Mouse (Mus musculus) MN1 (cell line): ENCODE measurements at regions not wholly inside any gene's neighbourhood (a gene's known extent, or its start where the extent isn't known, plus 50 kb on each side); places are given as distances from the start of the nearest gene placed in this dataset.

Experiments used
- DNase-seq: peaks from one replicate; pipeline ENCODE4 v3.0.0-alpha.2; 2016; ENCODE audit warnings: low spot score

- no peak for DNase-seq
Observed at GRCm38 (mm10) chr6:141141016-141141415, 108.1 kb upstream of the Pde3a start.

DNA sequence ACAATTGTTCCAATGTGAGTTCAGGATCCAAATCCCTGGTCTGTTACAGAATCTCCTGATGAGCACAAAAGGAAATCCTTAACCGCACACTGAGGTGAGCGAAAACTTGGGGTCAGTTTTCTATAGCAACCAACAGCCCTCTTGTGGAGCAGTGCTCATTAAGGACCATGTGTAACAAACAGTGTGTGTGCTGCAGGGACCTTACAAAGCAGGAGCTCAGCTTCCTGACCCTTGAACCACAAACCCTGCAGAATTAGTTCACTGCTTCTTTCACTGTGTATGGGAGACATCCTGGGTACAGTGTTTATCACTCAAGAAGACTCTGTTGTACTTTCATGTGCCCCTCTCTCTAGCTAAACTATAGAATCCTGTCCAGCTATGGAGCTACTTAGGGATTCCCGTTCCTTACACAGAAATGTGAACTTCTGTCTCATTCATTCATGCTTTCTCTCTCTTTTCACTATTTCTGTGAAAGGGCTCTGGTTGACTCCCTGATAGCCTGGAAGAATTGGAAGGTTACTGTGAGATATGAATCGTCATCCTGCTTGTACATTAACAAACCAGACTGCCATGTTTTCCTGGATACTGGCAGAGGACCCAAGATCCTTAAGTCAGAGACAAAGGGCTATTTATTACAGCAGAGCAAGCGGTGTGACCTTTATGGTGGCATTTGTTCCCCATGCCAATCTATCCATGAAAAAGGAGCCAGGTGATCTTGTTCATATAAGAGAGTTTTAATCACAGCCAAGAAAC lies 100.5 kb upstream of the Pde3a start:
- no peak for DNase-seq

GRCm38 (mm10) chr6:141149170-141149917 lies 99.7 kb upstream of the Pde3a start:
- DNase-seq: no peak

- DNase-seq: no peak
Observed at GRCm38 (mm10) chr6:141159326-141159725, 89.7 kb upstream of the Pde3a start.

GRCm38 (mm10) chr6:141161626-141162233 lies 87.3 kb upstream of the Pde3a start:
- DNase-seq: no peak

GRCm38 (mm10) chr6:141167270-141167669 lies 81.8 kb upstream of the Pde3a start:
- no peak for DNase-seq

DNA sequence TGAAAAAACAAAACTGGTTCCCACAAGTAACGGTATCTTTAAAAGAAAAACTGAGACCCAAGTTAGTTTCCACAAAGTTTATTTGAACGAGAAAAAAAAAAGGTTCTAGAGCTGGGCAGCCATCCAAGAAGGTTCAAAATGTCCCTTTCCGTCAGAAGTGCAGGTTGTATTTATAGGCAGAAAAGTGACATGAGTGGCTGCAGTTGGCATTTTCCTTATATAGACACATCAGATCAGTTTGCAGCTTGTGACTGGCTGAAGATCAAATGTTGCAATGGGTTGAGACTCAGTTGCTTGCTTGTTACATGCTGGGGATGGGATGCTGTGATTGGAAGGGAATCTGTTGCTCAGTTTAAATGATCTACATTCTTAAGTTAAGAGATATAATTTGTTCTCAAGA lies 80.7 kb upstream of the Pde3a start:
- no peak for DNase-seq

- DNase-seq: no peak
Observed at GRCm38 (mm10) chr6:141183782-141184181, 65.3 kb upstream of the Pde3a start.

DNA sequence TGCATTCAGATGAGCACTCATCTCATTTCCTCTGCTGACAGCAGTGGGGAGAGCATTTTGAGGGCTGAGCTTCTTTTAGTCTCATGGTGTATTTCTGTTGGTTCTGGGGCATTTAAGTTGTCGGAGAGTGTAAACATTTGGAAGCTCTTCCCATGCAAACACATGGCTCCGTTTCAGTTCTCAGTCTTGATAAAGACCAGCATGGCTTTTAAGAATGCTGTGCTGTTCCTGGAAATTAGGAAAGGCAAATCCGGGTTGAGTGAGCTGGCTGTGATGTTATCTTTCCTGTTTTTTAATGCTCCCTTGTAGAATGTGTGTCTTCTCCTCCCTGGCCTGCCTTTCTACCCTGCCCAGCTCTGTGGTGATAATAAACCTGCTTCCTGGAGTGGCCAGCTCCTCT lies 61.0 kb upstream of the Pde3a start:
- DNase-seq: peak; percentile 57

DNA sequence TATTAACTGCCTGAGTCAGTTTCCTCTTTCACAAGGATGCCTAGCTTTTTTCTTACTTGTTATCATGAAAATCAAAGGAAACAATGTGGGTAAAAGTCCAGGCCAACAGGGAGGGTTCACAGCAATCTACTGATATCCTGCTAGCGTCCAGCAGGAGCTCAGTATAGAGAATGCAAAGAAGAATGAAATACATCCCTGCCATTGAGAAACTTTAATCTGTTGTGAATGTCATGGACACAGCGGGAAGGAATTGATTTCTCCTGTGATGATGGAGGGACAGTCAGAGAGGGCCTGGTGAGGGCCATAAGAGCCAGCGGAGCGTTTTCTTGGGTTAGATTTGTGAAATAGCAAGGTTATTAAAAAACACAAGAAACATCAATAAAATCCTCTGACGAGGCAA lies 60.0 kb upstream of the Pde3a start:
- DNase-seq: no peak

DNA sequence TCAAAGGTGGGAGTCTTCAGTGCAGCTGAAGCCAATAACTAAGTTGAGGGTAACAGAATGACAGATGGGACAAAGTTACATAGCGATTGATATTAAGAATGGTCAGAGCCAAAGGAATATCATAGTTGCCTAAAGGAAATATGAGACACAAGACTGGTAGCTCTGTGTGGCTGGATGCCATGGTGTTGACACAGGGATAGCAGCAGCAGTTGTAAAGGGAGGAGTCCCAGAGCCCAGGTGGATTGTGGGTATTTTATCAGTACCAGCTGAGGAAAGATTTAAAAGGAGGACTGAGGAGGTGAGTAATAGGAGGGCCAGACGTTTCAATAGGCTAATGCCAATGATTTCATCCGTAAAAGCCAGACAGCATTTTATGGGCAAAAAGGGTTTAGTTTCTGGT lies 59.4 kb upstream of the Pde3a start:
- DNase-seq: no peak

- DNase-seq: no peak
Observed at GRCm38 (mm10) chr6:141190383-141190782, 58.7 kb upstream of the Pde3a start.

GRCm38 (mm10) chr6:141197501-141197900 lies 51.6 kb upstream of the Pde3a start:
- no peak for DNase-seq
